Mouse (Mus musculus) thymus, postnatal 0 days (tissue): ENCODE data around the gene Herpud2. TPM values are rescaled to one million over a fixed set of nuclear protein-coding genes. Genes with fewer than 3 reads are reported as not detected.
"Not testable (repeated sequence)": the region's sequence is repeated elsewhere in the genome, so short reads cannot be mapped to it uniquely, and the experiment has no call there.

Source experiments
- DNase-seq: peaks from one replicate; pipeline ENCODE4 v3.0.0-alpha.2; 2015; ENCODE audit warnings: low spot score
- polyA plus RNA-seq: library from polyadenylated mRNA; unstranded; fragments of >200 nt; fragmentation: Nextera tagmentation; extraction: Ambion mirVana; gene quantifications from 2 replicates; pipeline ENCODE4 v1.2.1, GENCODE M21; 2015

Herpud2 gene
- polyA plus RNA-seq, 1 experiment from 2014 or later = 30.4 TPM

DNA sequence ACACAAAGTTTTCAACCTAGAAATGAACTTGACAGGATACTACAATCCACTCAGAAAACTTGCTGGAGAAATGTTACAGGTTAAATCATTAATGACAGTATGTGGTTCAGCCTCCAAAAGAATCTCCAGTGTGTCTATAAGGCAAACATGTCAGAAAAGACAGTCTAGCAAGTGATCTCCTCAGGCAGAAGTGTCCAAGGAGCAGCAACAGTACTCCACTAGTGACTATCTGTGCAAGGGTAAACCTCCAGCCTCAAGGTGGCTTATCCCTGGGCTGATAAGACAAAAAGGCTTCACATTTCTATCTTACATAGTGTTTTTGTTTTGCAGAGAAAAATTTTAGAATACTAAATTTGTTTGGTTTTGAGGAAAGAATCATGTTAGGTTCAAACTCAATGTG, 2.9 kb downstream of the Herpud2 start:
- no peak for DNase-seq

DNA sequence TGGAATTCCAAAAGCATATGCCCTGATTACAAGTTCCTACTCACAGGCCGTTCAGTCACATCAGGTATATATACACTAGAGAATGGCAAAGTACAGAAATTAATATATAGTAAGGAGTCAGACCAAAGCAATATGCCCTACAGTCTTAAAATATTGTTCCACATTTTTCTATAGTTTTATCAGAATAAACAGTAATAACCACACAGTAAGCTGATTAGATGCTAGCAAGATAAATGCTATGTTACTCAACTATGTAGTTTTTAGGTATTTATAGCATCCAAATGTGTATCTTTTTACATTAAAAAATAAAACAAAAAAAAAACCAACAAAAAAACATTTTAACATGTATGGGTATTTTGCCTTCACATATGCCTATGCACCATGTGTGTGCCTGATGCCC, 5.7 kb downstream of the Herpud2 start:
- no peak for DNase-seq

DNA sequence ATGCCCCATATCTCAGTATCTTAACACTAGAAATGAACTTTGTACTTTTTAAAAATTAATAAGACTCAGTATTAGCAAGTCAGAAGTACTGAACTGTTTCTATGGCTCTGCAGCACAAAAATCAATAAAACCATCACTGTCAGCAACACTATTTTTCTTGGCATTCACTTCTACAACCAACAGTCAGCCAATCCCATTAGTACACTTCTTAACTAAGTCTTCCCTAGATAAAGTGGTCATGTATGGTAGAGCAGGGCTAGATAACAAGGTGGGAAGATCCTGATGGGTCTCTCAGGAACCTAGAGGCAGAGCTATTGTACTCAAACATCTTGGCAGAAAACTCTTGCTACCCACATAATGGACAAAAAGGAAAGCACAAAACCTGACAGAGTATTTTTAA, 7.7 kb downstream of the Herpud2 start:
- no peak for DNase-seq

DNA sequence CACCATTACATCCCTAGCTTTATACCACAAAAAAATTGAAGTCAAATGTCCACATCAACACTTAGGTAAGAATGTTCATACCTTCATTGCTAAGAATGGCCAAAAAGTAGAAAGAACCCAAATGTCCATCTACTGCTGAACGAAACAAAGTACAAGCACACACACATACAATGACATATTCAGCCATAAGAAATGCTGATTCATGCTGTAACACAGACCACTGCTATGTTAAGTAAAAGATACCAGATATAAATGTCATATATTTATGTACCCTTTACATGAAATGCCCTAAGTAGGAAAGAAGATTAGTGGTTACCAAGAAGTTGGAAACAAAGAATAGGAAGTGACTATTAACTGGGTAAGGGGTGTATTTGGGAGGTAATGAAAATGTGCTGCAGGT, 8.6 kb downstream of the Herpud2 start:
- DNase-seq = no peak

DNA sequence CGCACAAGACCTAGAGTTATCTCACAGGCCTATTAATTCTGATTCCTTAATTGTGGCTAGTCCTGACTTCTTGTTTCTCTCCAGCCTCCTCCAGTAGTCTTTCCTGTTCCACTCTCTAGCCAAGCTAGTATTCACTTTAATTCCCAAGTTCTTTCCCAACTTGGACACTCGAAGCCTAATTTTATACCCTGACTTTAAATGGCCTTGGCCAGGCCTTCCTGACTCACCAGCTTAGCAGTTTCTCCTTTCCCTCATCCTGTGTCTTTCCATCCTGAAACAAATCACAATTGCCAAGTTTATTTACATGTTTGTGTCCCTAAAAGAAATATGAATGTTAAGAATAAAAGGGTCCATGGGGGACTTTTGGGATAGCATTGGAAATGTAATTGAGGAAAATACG, 9.6 kb downstream of the Herpud2 start:
- no peak for DNase-seq

DNA sequence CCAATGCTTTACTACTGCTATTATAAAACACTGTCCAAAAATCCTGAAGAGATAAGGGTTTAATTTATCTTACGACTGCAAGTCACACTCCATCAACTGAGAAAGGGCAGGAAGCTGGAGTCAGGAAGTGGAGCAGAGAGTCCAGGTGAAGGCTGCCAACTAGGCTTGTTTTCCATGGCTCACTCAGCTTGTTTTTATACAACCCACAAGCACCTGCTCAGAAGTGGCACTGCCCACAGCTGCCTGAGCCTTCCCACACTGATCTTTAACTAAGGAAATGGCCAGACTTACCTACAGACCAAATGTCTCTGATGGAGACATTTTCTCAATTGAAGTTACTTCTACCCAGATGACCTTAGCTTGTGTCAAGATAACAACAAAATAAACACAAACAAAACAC, 11.3 kb downstream of the Herpud2 start:
- DNase-seq = no peak

DNA sequence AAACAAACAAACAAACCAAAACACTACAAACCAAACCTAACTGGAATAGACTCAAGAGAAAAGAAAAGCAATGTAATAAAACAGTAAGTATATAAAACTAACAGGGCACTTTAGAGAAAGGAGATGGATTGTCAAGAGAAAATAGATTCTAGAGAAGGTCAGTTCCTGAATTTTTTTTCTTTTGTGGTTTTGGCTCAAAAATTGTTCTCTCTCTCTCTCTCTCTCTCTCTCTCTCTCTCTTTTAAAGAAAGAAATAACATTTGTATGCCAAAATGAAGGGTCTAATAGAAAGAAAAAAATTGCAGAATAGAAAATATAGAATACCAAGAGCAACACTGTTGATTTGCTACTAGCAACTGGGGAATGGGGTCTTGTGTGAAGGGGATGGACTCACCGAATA, 12.7 kb downstream of the Herpud2 start:
- DNase-seq = no peak

DNA sequence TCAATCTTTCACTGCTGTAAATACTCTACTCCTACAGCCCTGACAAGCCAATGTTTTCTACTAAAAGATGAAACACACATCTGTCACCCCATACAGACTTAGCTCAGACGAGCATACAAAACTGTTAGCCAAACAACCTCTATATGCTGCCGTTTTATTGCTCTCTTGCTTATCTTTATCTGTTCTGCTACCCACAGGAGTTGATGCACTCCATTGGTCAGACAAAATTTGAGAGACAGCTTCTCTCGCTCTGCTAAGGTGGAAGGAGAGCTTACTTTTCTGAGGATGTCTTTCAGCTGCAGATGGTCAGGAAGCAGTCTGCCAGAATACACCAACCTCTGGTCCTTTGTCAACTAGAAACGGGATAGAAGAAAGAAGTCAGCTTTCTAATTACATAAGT, 18.7 kb downstream of the Herpud2 start:
- DNase-seq = no peak

DNA sequence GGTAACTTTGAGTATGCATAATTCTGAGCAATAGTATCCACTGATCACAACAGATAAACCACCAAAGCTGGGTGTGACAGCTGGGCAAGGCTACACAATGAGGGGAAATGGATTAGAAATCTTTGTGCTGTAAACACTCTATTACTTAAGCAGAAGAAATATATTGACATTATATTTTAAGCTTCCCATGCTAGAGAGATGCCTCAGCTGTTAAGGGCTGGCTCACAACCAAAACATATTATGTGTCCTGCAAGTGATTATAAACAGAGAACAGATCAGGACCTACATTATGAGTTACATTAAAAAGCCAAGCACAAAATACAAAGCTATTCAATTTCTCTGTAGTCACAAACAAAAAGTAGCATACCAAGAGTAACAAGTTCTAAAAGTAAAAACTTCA, 19.4 kb downstream of the Herpud2 start:
- DNase-seq = no peak

DNA sequence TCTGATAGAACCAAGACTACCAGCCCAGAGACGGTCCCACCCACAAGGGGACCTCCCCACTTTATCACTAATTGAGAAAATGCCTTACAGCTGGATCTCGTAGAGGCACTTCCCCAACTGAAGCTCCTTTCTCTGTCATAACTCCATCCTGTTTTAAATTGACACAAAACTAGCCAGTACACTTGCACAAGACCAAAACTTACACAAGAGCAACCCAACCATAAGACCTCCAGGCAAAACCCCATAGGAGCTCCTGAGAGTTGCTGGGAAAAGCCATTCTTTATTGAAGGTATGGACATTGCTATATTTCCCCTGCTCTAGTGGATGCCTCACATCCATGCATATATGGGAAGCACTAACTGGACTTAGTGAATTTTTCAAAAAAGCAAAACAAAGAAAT, 27.6 kb downstream of the Herpud2 start:
- DNase-seq = no peak

DNA sequence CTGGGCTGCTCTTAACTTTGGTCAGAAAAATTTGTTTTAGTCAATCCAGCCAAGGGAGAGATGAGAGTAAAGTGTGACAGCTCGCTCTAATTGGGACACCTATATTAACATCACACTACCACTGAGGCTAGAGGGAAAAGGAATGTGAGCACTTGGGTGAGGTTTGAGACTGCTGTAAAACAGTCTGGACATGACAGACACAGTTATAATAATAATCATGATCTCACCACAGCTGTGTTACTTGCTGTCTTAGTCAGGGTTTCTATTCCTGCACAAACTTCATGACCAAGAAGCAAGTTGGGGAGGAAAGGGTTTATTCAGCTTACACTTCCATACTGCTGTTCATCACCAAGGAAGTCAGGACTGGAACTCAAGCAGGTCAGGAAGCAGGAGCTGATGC, 28.0 kb downstream of the Herpud2 start:
- DNase-seq = not testable (repeated sequence)

DNA sequence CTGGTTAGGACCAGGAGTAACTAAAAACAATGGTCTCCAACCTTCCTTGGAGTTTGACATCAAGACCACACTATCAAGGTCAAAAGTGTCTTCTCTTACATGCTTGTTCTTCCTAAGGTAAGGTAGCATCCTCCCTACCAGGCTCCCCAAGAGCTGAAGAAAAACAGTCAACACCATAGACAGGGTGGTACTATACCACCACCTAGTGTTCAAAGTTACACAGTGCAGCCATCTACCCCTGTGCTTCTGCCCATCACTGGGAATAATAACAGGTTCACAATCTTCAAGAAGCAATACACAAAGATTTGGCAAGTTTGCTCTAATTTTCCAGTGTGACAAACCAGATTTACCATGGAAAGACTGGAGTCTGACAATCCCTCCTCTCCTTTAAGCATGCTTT, 47.0 kb downstream of the Herpud2 start:
- DNase-seq = peak; percentile 61

DNA sequence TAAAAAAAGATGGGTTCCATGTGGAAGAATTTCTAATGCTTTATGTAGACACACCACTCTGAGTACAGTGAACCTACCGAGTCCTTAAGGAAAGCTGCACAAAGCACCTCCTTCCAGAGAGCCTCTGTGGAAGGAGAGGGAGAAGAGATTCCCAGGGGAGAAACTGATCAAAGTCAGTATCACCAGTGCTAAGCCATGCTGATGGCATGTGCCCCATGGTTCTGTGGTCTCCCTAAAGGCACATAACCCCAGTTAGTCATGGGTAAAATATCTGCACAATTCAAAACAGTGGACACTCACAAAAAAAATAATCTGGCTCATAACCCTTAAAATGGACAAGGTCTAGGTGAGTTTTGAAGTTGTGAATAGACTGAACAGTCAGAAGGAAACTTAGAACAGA, 48.7 kb downstream of the Herpud2 start:
- DNase-seq = no peak

DNA sequence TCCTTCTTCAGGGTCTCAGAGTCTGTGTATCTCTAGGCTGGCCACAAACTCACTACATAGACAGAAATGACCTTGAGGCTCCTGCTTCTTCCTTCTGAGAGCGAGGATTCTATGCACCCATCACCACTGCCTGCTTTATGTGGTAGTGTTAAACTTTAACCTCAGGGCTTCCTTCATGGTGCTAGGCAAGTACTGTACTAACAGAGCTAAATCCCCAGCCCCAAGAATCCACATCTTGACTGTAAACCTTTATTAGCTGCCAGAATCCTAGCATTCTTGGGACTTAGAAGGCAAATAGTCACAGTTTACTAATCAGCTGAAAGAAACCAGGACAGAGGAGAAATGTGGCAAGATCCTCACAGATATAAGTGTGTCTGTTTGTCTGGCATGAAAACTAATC, 60.8 kb downstream of the Herpud2 start:
- no peak for DNase-seq

DNA sequence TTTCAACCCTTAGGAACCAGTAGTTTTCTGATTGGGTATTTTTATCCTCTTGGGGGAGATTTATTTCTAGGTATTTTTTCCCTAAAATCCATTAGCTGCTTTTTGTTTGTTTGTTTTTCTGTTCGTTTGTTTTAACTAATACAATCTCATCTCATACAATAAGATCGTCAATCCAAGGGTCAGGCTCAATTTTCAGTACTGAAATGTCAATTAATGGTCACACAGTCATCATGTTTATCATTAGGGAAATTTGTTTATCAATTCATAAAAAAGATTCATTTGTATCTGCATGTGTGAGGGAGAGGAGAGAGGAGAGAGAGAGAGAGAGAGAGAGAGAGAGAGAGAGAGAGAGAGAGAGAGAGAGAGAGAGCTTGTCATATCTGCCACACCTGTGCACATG, 62.5 kb downstream of the Herpud2 start, which contains the start of gene Gm10181:
Gm10181 (plus strand) TSS at position 301 of the 400 bp plus-strand sequence.
- DNase-seq = no peak

DNA sequence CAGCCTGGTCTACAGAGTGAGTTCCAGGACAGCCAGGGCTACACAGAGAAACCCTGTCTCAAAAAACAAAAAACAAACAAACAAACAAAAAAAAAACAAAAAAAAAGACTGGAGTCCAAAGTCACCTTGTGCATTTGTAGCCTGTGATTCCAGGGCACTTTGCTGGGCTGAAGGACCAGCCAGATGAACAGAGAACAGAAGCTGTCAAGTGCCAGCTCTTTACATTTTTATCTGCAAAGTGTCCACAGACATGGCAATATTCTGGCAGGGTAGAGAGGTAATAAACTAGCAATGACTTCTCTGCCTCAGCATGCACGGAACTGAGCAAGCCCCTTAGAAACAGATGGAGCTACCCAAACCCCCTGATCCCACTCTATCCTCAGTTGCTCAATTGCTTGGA, 75.1 kb downstream of the Herpud2 start:
- no peak for DNase-seq

DNA sequence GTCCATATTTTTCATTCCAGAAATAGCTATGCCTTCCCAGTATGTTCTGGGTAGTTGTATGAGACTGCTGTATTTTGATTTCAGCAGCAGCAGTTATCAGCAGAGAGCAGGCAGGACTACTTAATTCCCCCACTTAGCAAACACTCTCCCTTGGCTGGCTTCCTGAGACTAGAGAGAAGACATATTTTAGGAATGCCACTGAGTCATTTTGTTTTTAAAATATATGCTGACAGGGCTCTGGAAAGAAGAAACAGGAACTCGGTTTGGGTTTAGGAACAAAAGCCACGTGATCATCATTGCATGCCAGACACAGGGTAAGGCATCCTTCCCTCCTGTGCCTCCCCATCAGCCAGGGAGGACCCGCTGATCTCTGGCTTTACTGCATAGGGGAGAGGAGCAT, 75.6 kb downstream of the Herpud2 start:
- no peak for DNase-seq

DNA sequence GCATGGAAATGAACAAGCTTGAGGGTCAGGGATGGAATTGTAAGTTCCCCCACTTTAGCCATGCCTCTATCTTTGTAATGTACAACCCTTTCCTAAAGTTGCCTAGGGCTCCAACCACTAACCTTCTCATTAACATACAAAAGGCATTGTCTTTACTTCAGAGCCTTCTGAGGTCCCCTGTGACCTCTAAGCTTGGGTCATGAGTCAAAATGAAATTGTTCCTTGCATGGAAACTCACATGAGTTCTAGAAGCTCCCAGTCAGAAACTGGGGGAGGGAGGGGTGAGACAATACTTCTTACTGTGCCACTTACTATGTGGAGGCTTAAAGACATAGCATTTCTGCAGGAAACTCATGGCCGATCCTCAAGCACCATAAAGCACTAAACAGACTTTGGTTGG, 79.0 kb downstream of the Herpud2 start:
- DNase-seq = no peak

DNA sequence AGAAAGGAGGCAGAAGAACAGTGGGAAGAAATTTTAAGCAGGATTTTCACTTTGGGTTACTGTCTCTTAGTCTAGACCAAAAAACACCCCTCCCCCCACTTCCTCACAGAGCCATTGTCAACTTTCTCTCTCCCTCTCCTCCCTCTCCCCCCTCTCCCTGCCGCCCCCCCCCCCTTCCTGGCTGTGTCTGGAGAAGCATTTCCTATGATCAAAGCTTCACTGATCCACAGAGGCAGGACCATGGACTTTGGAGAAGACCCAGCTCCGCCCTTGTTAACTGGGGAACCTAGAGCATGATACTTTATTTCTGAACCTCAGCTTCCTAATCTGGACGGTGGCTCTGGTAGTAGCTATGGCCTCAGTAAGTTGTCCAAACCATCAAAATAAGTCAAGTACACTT, 92.9 kb downstream of the Herpud2 start:
- no peak for DNase-seq

Other genes starting within 250 kb of the Herpud2 start
- gene Gm10181, start 62.4 kb downstream of the Herpud2 start, polyA plus RNA-seq = not detected in 2 replicates
- gene Sept7, start 100.6 kb upstream of the Herpud2 start, polyA plus RNA-seq = 259 and 261 TPM in 2 replicates